9 mouse cellular contexts compared by ENCODE assay signal in genomic region chr11:55419678-55420307, GRCm38 (mm10). TPM values are rescaled to one million over a fixed set of nuclear protein-coding genes. Genes with fewer than 3 reads are reported as not detected.
A peak's percentile ranks its signal among the peaks of the same experiment; 100 is the strongest.
DNase-seq lines count a peak whose midpoint lies in the region; ATAC-seq and TF ChIP-seq lines count a peak whose summit lies in the region.
"Had no signal": no experiment of that assay in that cellular context is flagged by ENCODE, and none has a peak within 500 bp of the region (broad histone marks: within the 10 kb centered on the region; RNA-seq: fewer than 3 reads in every experiment).

No protein-coding gene starts in this region.

- peak overlapping the region; percentile 87 for H3K4me2 ChIP-seq in embryonic facial prominence, embryonic 12.5 days (replicated peaks)
- peak overlapping the region; percentile 84 for H3K4me2 ChIP-seq in heart, embryonic 11.5 days
- peak overlapping the region; percentile 59 for H3K4me2 ChIP-seq in kidney, embryonic 14.5 days (replicated peaks; ENCODE audit: low read depth, low read length)
- H3K4me2 ChIP-seq in lung, embryonic 14.5 days: peak overlapping the region; percentile 90

- no peaks in the 10 kb centered on the region for H3K9me3 ChIP-seq in embryonic facial prominence, embryonic 12.5 days
- no peaks in the 10 kb centered on the region for H3K9me3 ChIP-seq in heart, embryonic 11.5 days (replicated peaks; ENCODE audit: control insufficient read depth, low read length)
- H3K9me3 ChIP-seq in kidney, embryonic 14.5 days (ENCODE audit: control insufficient read depth, low read length): no peaks in the 10 kb centered on the region
- no peaks in the 10 kb centered on the region for H3K9me3 ChIP-seq in lung, embryonic 14.5 days (ENCODE audit: low read depth, low read length)
- H3K9me3 ChIP-seq: G1E had no signal

- WGBS in embryonic facial prominence, embryonic 12.5 days: 3% methylated on average over 9 of the region's 9 CpGs
- 3% methylated on average over 7 of the region's 9 CpGs for WGBS in heart, embryonic 11.5 days (ENCODE audit: insufficient replicate concordance)
- 3% methylated on average over 9 of the region's 9 CpGs for WGBS in kidney, embryonic 14.5 days
- 2% methylated on average over 9 of the region's 9 CpGs for WGBS in lung, embryonic 14.5 days

- ATAC-seq in embryonic facial prominence, embryonic 12.5 days (ENCODE audit: insufficient number of reproducible peaks, insufficient read depth, low FRiP score, low TSS enrichment): peak; percentile 91
- ATAC-seq in heart, embryonic 11.5 days (replicated peaks; ENCODE audit: insufficient number of reproducible peaks, low FRiP score, low TSS enrichment): peak; percentile 78
- ATAC-seq in kidney, embryonic 14.5 days (ENCODE audit: low FRiP score, low TSS enrichment): peak; percentile 87
- ATAC-seq in lung, embryonic 14.5 days (ENCODE audit: insufficient read depth): peak; percentile 93

- peak overlapping the region; percentile 90 for H3K27ac ChIP-seq in layer of hippocampus, adult 2 months
- H3K27ac ChIP-seq in embryonic facial prominence, embryonic 12.5 days: peak overlapping the region; percentile 96
- peak overlapping the region; percentile 92 for H3K27ac ChIP-seq in heart, embryonic 11.5 days (ENCODE audit: low read depth, low read length)
- H3K27ac ChIP-seq in kidney, embryonic 14.5 days (ENCODE audit: low read depth, low read length): peak overlapping the region; percentile 95
- H3K27ac ChIP-seq in lung, embryonic 14.5 days (ENCODE audit: low read depth): peak overlapping the region; percentile 89

- 0 out of 2 replicates have a peak, but pooled peaks cover 3% of the 10 kb centered on the region for H3K36me3 ChIP-seq in embryonic facial prominence, embryonic 12.5 days
- no peaks in the 10 kb centered on the region for H3K36me3 ChIP-seq in heart, embryonic 11.5 days (ENCODE audit: control insufficient read depth, insufficient read depth, low read length)
- no peaks in the 10 kb centered on the region; the same call in 1 of the 2 replicates for H3K36me3 ChIP-seq in kidney, embryonic 14.5 days (ENCODE audit: control insufficient read depth, insufficient read depth, low read length)
- H3K36me3 ChIP-seq in lung, embryonic 14.5 days (ENCODE audit: insufficient read depth): 0 out of 2 replicates have a peak, but pooled peaks cover 5% of the 10 kb centered on the region
- H3K36me3 ChIP-seq: G1E had no signal

- peak overlapping the region; percentile 81 for H3K9ac ChIP-seq in embryonic facial prominence, embryonic 12.5 days
- H3K9ac ChIP-seq in heart, embryonic 11.5 days (ENCODE audit: low read depth, low read length): peak overlapping the region; percentile 82
- peak overlapping the region; percentile 79 for H3K9ac ChIP-seq in kidney, embryonic 14.5 days (ENCODE audit: low read depth, low read length)
- peak overlapping the region; percentile 92 for H3K9ac ChIP-seq in lung, embryonic 14.5 days

- no peak for DNase-seq in layer of hippocampus, adult 2 months (ENCODE audit: low spot score in 2 of 2)
- no peak for DNase-seq in layer of hippocampus, postnatal 25 days (ENCODE audit: extremely low spot score in 1 of 2, low spot score in 1 of 2)
- peak; percentile 90 for DNase-seq in lung, embryonic 14.5 days
- DNase-seq in ovary, postnatal 36 days (ENCODE audit: low spot score): peak; percentile 72
- no peak for DNase-seq in natural killer cell, adult 2 months (ENCODE audit: low spot score in 2 of 2)

- H3K4me3 ChIP-seq in layer of hippocampus, adult 2 months: peak overlapping the region; percentile 56
- H3K4me3 ChIP-seq in embryonic facial prominence, embryonic 12.5 days: peak overlapping the region; percentile 60
- peak overlapping the region; percentile 63 for H3K4me3 ChIP-seq in heart, embryonic 11.5 days (ENCODE audit: low read depth, low read length)
- peak overlapping the region; percentile 70 for H3K4me3 ChIP-seq in kidney, embryonic 14.5 days (ENCODE audit: low read length)
- peak overlapping the region; percentile 75 for H3K4me3 ChIP-seq in lung, embryonic 14.5 days (ENCODE audit: low read depth, low read length)

- H3K27me3 ChIP-seq in embryonic facial prominence, embryonic 12.5 days: no peaks in the 10 kb centered on the region
- H3K27me3 ChIP-seq in heart, embryonic 11.5 days (ENCODE audit: control insufficient read depth, insufficient read depth, low read length): no peaks in the 10 kb centered on the region
- no peaks in the 10 kb centered on the region for H3K27me3 ChIP-seq in kidney, embryonic 14.5 days (ENCODE audit: control insufficient read depth, insufficient read depth, low read length)
- no peaks in the 10 kb centered on the region for H3K27me3 ChIP-seq in lung, embryonic 14.5 days (ENCODE audit: insufficient read depth, low read length)

- H3K4me1 ChIP-seq in embryonic facial prominence, embryonic 12.5 days: peaks cover 47% of the 10 kb centered on the region
- peaks cover 46% of the 10 kb centered on the region for H3K4me1 ChIP-seq in heart, embryonic 11.5 days (ENCODE audit: control insufficient read depth, insufficient read depth, low read length)
- H3K4me1 ChIP-seq in kidney, embryonic 14.5 days (ENCODE audit: control insufficient read depth, insufficient read depth, low read length): peaks cover 52% of the 10 kb centered on the region
- peaks cover 34% of the 10 kb centered on the region for H3K4me1 ChIP-seq in lung, embryonic 14.5 days (ENCODE audit: insufficient read depth)

- TF ChIP-seq CTCF in layer of hippocampus, adult 2 months (conservative IDR thresholded peaks at IDR 0.05): no peak
- TF ChIP-seq CTCF in lung, embryonic 14.5 days (IDR thresholded peaks at IDR 0.05; ENCODE audit: low read depth): peak; percentile 17; the same call in 1 of the 2 replicates

RNA-seq across cellular contexts. Expression of gene Sparc, which starts 3.2 kb away (rescaled TPM):
- total RNA-seq in layer of hippocampus, adult 2 months (2021): 100 to 1,000 TPM; 274 to 288 TPM
- total RNA-seq in layer of hippocampus, postnatal 25 days (2021): 100 to 1,000 TPM; 360 to 421 TPM
- polyA plus RNA-seq in embryonic facial prominence, embryonic 12.5 days (2016; fragmentation: Nextera tagmentation; extraction: Ambion mirVana): 772 and 814 TPM in 2 replicates
- 1,182 and 1,259 TPM in 2 replicates for polyA plus RNA-seq in heart, embryonic 11.5 days (2014; fragmentation: Nextera tagmentation; extraction: Ambion mirVana)
- polyA plus RNA-seq in kidney, embryonic 14.5 days (2014; fragmentation: Nextera tagmentation; extraction: Ambion mirVana): 817 and 919 TPM in 2 replicates
- 1,429 and 1,454 TPM in 2 replicates for polyA plus RNA-seq in lung, embryonic 14.5 days (2014; fragmentation: Nextera tagmentation; extraction: Ambion mirVana)
- polyA plus RNA-seq: G1E had no signal

RNA-seq across cellular contexts. Expression of gene Atox1, which starts 41.2 kb away (rescaled TPM):
- 10 to 100 TPM; 88.4 to 92.4 TPM for total RNA-seq in layer of hippocampus, adult 2 months (2021)
- 100 to 1,000 TPM in 1 of 2 experiments, 10 to 100 TPM in 1; 95.7 to 109 TPM for total RNA-seq in layer of hippocampus, postnatal 25 days (2021)
- polyA plus RNA-seq in embryonic facial prominence, embryonic 12.5 days (2016; fragmentation: Nextera tagmentation; extraction: Ambion mirVana): 297 and 344 TPM in 2 replicates
- 273 and 292 TPM in 2 replicates for polyA plus RNA-seq in heart, embryonic 11.5 days (2014; fragmentation: Nextera tagmentation; extraction: Ambion mirVana)
- 389 and 470 TPM in 2 replicates for polyA plus RNA-seq in kidney, embryonic 14.5 days (2014; fragmentation: Nextera tagmentation; extraction: Ambion mirVana)
- polyA plus RNA-seq in lung, embryonic 14.5 days (2014; fragmentation: Nextera tagmentation; extraction: Ambion mirVana): 506 and 535 TPM in 2 replicates

RNA-seq across cellular contexts. Expression of gene G3bp1, which starts 49.7 kb away (rescaled TPM):
- 10 to 100 TPM; 36.4 TPM for total RNA-seq in layer of hippocampus, adult 2 months (2021)
- total RNA-seq in layer of hippocampus, postnatal 25 days (2021): 10 to 100 TPM; 35.0 to 36.5 TPM
- 237 TPM in 2 replicates for polyA plus RNA-seq in embryonic facial prominence, embryonic 12.5 days (2016; fragmentation: Nextera tagmentation; extraction: Ambion mirVana)
- 125 and 133 TPM in 2 replicates for polyA plus RNA-seq in heart, embryonic 11.5 days (2014; fragmentation: Nextera tagmentation; extraction: Ambion mirVana)
- 151 and 230 TPM in 2 replicates for polyA plus RNA-seq in kidney, embryonic 14.5 days (2014; fragmentation: Nextera tagmentation; extraction: Ambion mirVana)
- polyA plus RNA-seq in lung, embryonic 14.5 days (2014; fragmentation: Nextera tagmentation; extraction: Ambion mirVana): 203 and 217 TPM in 2 replicates

Comparison
In these comparisons a context has a peak if more than half of its experiments do, and no peak if none do; other contexts are left out.
1. DNase-seq: peak in lung, embryonic 14.5 days (single experiment) and ovary, postnatal 36 days (single experiment); none in layer of hippocampus, adult 2 months (0 of 2), layer of hippocampus, postnatal 25 days (0 of 2) and natural killer cell, adult 2 months (0 of 2).
2. Peak in every context shown above with its lines, with median percentiles within 50 percentile points of each other: H3K27ac ChIP-seq, H3K4me3 ChIP-seq, ATAC-seq, H3K4me2 ChIP-seq and H3K9ac ChIP-seq.